24 mouse cellular contexts compared by ENCODE assay signal in genomic region chr1:190848676-190849075, GRCm38 (mm10).
A peak's percentile ranks its signal among the peaks of the same experiment; 100 is the strongest.
DNase-seq lines count a peak whose midpoint lies in the region; ATAC-seq lines count a peak whose summit lies in the region.
"Had no signal": no experiment of that assay in that cellular context is flagged by ENCODE, and none has a peak within 500 bp of the region (broad histone marks: within the 10 kb centered on the region; RNA-seq: fewer than 3 reads in every experiment).

No protein-coding gene starts in this region.

- no peak overlapping the region for H3K4me3 ChIP-seq in hindbrain, embryonic 12.5 days
- no peak overlapping the region for H3K4me3 ChIP-seq in hindbrain, embryonic 13.5 days
- H3K4me3 ChIP-seq in neural tube, embryonic 11.5 days (ENCODE audit: low read depth, low read length) = no peak overlapping the region
- no peak overlapping the region for H3K4me3 ChIP-seq in neural tube, embryonic 15.5 days (replicated peaks)
- H3K4me3 ChIP-seq: embryonic facial prominence, embryonic 12.5 days; erythroblast, embryonic 14.5 days; forebrain, embryonic 13.5 days; left cerebral cortex, adult 2 months; liver, embryonic 13.5 days; lung, embryonic 15.5 days; megakaryocyte, embryonic 14.5 days had no signal

- DNase-seq in neural tube, embryonic 11.5 days (ENCODE audit: low spot score) = peak; percentile 35
- peak; percentile 15 for DNase-seq in embryo, embryonic 9.5 days (ENCODE audit: extremely low spot score)
- DNase-seq in spleen, adult 18-20 months = no peak
- DNase-seq in frontal cortex, postnatal 14 days (ENCODE audit: low spot score in 2 of 2) = no peak
- DNase-seq: adrenal gland, postnatal 14 days; B cell, adult 2 months; cerebellum, adult 2 months; cerebellum, postnatal 36 days; gastrocnemius, postnatal 14 days; heart, adult 11 months; liver, embryonic 13.5 days; lung, postnatal 36 days; thymus, postnatal 14 days had no signal

- ATAC-seq in hindbrain, embryonic 12.5 days (ENCODE audit: low FRiP score) = peak; percentile 38; the same call in 1 of the 2 replicates
- no peak for ATAC-seq in hindbrain, embryonic 13.5 days (ENCODE audit: low FRiP score)
- no peak for ATAC-seq in neural tube, embryonic 11.5 days (ENCODE audit: insufficient read depth, low FRiP score, low TSS enrichment)
- ATAC-seq in neural tube, embryonic 15.5 days (ENCODE audit: low FRiP score) = no peak
- ATAC-seq: forebrain, embryonic 13.5 days had no signal

- no peaks in the 10 kb centered on the region for H3K9me3 ChIP-seq in hindbrain, embryonic 12.5 days (replicated peaks)
- no peaks in the 10 kb centered on the region for H3K9me3 ChIP-seq in hindbrain, embryonic 13.5 days
- H3K9me3 ChIP-seq in neural tube, embryonic 11.5 days (ENCODE audit: control insufficient read depth, low read length) = no peaks in the 10 kb centered on the region
- no peaks in the 10 kb centered on the region for H3K9me3 ChIP-seq in neural tube, embryonic 15.5 days (replicated peaks)
- H3K9me3 ChIP-seq: embryonic facial prominence, embryonic 12.5 days; forebrain, embryonic 13.5 days; lung, embryonic 15.5 days; megakaryocyte, embryonic 14.5 days had no signal

- H3K9ac ChIP-seq in hindbrain, embryonic 12.5 days = no peak overlapping the region
- H3K9ac ChIP-seq in hindbrain, embryonic 13.5 days = no peak overlapping the region
- no peak overlapping the region for H3K9ac ChIP-seq in neural tube, embryonic 11.5 days (ENCODE audit: low read length)
- no peak overlapping the region for H3K9ac ChIP-seq in neural tube, embryonic 15.5 days (replicated peaks)
- H3K9ac ChIP-seq: embryonic facial prominence, embryonic 12.5 days; forebrain, embryonic 13.5 days; liver, embryonic 13.5 days; lung, embryonic 15.5 days had no signal

- no peak overlapping the region for H3K4me2 ChIP-seq in hindbrain, embryonic 12.5 days (replicated peaks)
- no peak overlapping the region for H3K4me2 ChIP-seq in hindbrain, embryonic 13.5 days
- H3K4me2 ChIP-seq in neural tube, embryonic 11.5 days (ENCODE audit: low read depth) = no peak overlapping the region
- H3K4me2 ChIP-seq in neural tube, embryonic 15.5 days = no peak overlapping the region
- H3K4me2 ChIP-seq: embryonic facial prominence, embryonic 12.5 days; forebrain, embryonic 13.5 days; heart, embryonic 11.5 days; liver, embryonic 13.5 days; lung, embryonic 15.5 days had no signal

- 56% methylated on average over 3 of the region's 3 CpGs for WGBS in hindbrain, embryonic 12.5 days
- 41% methylated on average over 3 of the region's 3 CpGs for WGBS in hindbrain, embryonic 13.5 days
- 46% methylated on average over 3 of the region's 3 CpGs for WGBS in neural tube, embryonic 11.5 days
- WGBS in neural tube, embryonic 15.5 days = 20% methylated on average over 3 of the region's 3 CpGs

- peaks cover 10% of the 10 kb centered on the region; the same call in 1 of the 2 replicates for H3K4me1 ChIP-seq in hindbrain, embryonic 12.5 days
- H3K4me1 ChIP-seq in hindbrain, embryonic 13.5 days (replicated peaks) = 0 out of 2 replicates have a peak, but pooled peaks cover 3% of the 10 kb centered on the region
- peaks cover 6% of the 10 kb centered on the region; the same call in 1 of the 2 replicates for H3K4me1 ChIP-seq in neural tube, embryonic 11.5 days (ENCODE audit: control insufficient read depth, insufficient read depth, low read length)
- peaks cover 4% of the 10 kb centered on the region; the same call in 1 of the 2 replicates for H3K4me1 ChIP-seq in neural tube, embryonic 15.5 days
- H3K4me1 ChIP-seq: forebrain, embryonic 13.5 days; liver, embryonic 13.5 days; lung, embryonic 15.5 days had no signal

- peaks cover 4% of the 10 kb centered on the region; the same call in 1 of the 2 replicates for H3K36me3 ChIP-seq in hindbrain, embryonic 12.5 days
- peaks cover 12% of the 10 kb centered on the region for H3K36me3 ChIP-seq in hindbrain, embryonic 13.5 days
- no peaks in the 10 kb centered on the region for H3K36me3 ChIP-seq in neural tube, embryonic 11.5 days (ENCODE audit: control insufficient read depth, insufficient read depth, low read length)
- peaks cover 5% of the 10 kb centered on the region; the same call in 1 of the 2 replicates for H3K36me3 ChIP-seq in neural tube, embryonic 15.5 days
- H3K36me3 ChIP-seq: embryonic facial prominence, embryonic 12.5 days; liver, embryonic 13.5 days had no signal

- no peak overlapping the region for H3K27ac ChIP-seq in hindbrain, embryonic 12.5 days
- no peak overlapping the region for H3K27ac ChIP-seq in hindbrain, embryonic 13.5 days
- no peak overlapping the region for H3K27ac ChIP-seq in neural tube, embryonic 11.5 days (ENCODE audit: low read depth, low read length)
- no peak overlapping the region for H3K27ac ChIP-seq in neural tube, embryonic 15.5 days (replicated peaks)
- H3K27ac ChIP-seq: embryonic facial prominence, embryonic 12.5 days; forebrain, embryonic 13.5 days; left cerebral cortex, adult 2 months; liver, embryonic 13.5 days; lung, embryonic 15.5 days had no signal

- H3K27me3 ChIP-seq in hindbrain, embryonic 12.5 days = no peaks in the 10 kb centered on the region
- no peaks in the 10 kb centered on the region for H3K27me3 ChIP-seq in hindbrain, embryonic 13.5 days
- H3K27me3 ChIP-seq in neural tube, embryonic 11.5 days (ENCODE audit: control insufficient read depth, insufficient read depth, low read length) = no peaks in the 10 kb centered on the region
- H3K27me3 ChIP-seq in neural tube, embryonic 15.5 days (replicated peaks) = no peaks in the 10 kb centered on the region
- H3K27me3 ChIP-seq: CH12.LX; embryonic facial prominence, embryonic 12.5 days; forebrain, embryonic 13.5 days; liver, embryonic 13.5 days; lung, embryonic 15.5 days; megakaryocyte, embryonic 14.5 days had no signal

Comparison
In these comparisons a context has a peak if more than half of its experiments do, and no peak if none do; other contexts are left out.
1. DNase-seq: peak in neural tube, embryonic 11.5 days (single experiment) and embryo, embryonic 9.5 days (single experiment); none in spleen, adult 18-20 months (0 of 2) and frontal cortex, postnatal 14 days (0 of 2).